31 mouse cellular contexts compared by ENCODE assay signal in the genomic region with DNA sequence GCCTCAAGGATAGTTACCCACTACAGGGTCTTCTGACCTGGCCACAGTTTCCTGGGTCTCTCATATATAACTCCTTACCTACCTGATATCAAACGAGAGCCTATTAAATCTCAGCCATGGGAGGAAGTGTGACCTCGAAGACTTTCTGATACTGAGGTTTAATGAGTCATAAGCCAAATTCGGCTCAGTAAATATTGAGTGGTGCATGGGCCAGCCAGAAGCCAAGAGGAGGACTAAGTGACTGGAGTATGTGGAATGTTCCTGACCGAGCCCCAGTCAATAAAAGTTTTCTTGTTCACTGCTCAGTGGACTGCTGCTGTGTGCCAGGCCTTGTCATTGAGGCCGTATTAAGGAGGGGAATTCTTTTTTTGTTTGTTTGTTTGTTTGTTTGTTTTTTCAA. TPM values are rescaled to one million over a fixed set of nuclear protein-coding genes. Genes with fewer than 3 reads are reported as not detected.
DNase-seq lines count a peak whose midpoint lies in the region; ATAC-seq and TF ChIP-seq lines count a peak whose summit lies in the region.
"Had no signal": no experiment of that assay in that cellular context is flagged by ENCODE, and none has a peak within 500 bp of the region (broad histone marks: within the 10 kb centered on the region; RNA-seq: fewer than 3 reads in every experiment).

No protein-coding gene starts in this region.

- H3K4me1 ChIP-seq in heart, postnatal 0 days (ENCODE audit: control insufficient read depth, insufficient read depth) = 0 out of 2 replicates have a peak, but pooled peaks cover 7% of the 10 kb centered on the region
- no peaks in the 10 kb centered on the region for H3K4me1 ChIP-seq in heart, adult 2 months (ENCODE audit: control insufficient read depth, insufficient read depth, low read length)

- H3K27me3 ChIP-seq in heart, postnatal 0 days (ENCODE audit: control insufficient read depth, insufficient read depth, low read length) = no peaks in the 10 kb centered on the region
- no peaks in the 10 kb centered on the region for H3K27me3 ChIP-seq in heart, adult 2 months (ENCODE audit: control insufficient read depth, insufficient read depth, low read length)
- H3K27me3 ChIP-seq: embryonic facial prominence, embryonic 15.5 days; lung, embryonic 15.5 days had no signal

- TF ChIP-seq CTCF in heart, postnatal 0 days (IDR thresholded peaks at IDR 0.05; ENCODE audit: low read depth) = no peak
- TF ChIP-seq CTCF in heart, adult 2 months (IDR thresholded peaks at IDR 0.05) = no peak

- intact Hi-C loops in heart, adult 2 months (cut with DNase I) = no loop called here

- ATAC-seq in heart, postnatal 0 days (ENCODE audit: insufficient read depth, low read depth) = peak; percentile 72; the same call in 1 of the 2 replicates
- ATAC-seq in granulocyte monocyte progenitor cell, adult 5-6 weeks (replicated peaks; ENCODE audit: poor library complexity, severe bottlenecking) = no peak
- ATAC-seq: hindbrain, embryonic 16.5 days; midbrain, embryonic 16.5 days had no signal

- no peaks in the 10 kb centered on the region for H3K9me3 ChIP-seq in heart, postnatal 0 days (replicated peaks; ENCODE audit: control insufficient read depth, low read length)
- H3K9me3 ChIP-seq: embryonic facial prominence, embryonic 15.5 days; forebrain, embryonic 10.5 days; G1E; lung, embryonic 15.5 days had no signal

- no peak for DNase-seq in heart, postnatal 0 days (ENCODE audit: low spot score)
- no peak for DNase-seq in heart, adult 2 months
- DNase-seq in 3T3-L1 (ENCODE audit: low read depth, low spot score) (peak; percentile 79), NIH3T3 (ENCODE audit: low read depth) (peak; percentile 50)
- DNase-seq in lung, postnatal 36 days = peak; percentile 74
- DNase-seq in left cerebral cortex, adult 8-10 months (ENCODE audit: low spot score in 2 of 2) = no peak
- no peak for DNase-seq in thymus, postnatal 0 days (ENCODE audit: low spot score)
- DNase-seq: adrenal gland, postnatal 10 days; cerebellum, adult 11 months; cerebellum, postnatal 10 days; embryo, embryonic 11 days; heart, adult 11 months; kidney, adult 11 months; layer of hippocampus, postnatal 36 days; left cerebral cortex, postnatal 4 days; right cerebral cortex, postnatal 14 days; thymus, postnatal 14 days had no signal

- H3K79me2 ChIP-seq in heart, adult 2 months (replicated peaks; ENCODE audit: control insufficient read depth, insufficient read depth, low read length) = no peaks in the 10 kb centered on the region

- H3K36me3 ChIP-seq in heart, postnatal 0 days (replicated peaks; ENCODE audit: control insufficient read depth, insufficient read depth, low read length) = no peaks in the 10 kb centered on the region
- H3K36me3 ChIP-seq in heart, adult 2 months (ENCODE audit: control insufficient read depth, insufficient read depth, low read length) = no peaks in the 10 kb centered on the region
- H3K36me3 ChIP-seq: embryonic facial prominence, embryonic 15.5 days; forebrain, embryonic 10.5 days; G1E; lung, embryonic 15.5 days had no signal

- no peak overlapping the region for H3K4me3 ChIP-seq in heart, postnatal 0 days (ENCODE audit: low read depth, low read length)
- H3K4me3 ChIP-seq in heart, adult 2 months = no peak overlapping the region
- H3K4me3 ChIP-seq: embryonic facial prominence, embryonic 15.5 days; forebrain, embryonic 10.5 days; layer of hippocampus, adult 2 months; lung, embryonic 15.5 days had no signal

- no peak overlapping the region for H3K9ac ChIP-seq in heart, postnatal 0 days (replicated peaks; ENCODE audit: low read depth, low read length)
- no peak overlapping the region for H3K9ac ChIP-seq in heart, adult 2 months (ENCODE audit: low read depth, low read length)
- H3K9ac ChIP-seq: embryonic facial prominence, embryonic 15.5 days; lung, embryonic 15.5 days had no signal

- WGBS in heart, postnatal 0 days = 26% methylated on average over 5 of the region's 5 CpGs
- 21% methylated on average over 5 of the region's 5 CpGs for WGBS in heart, adult 2 months

- peak overlapping the region; percentile 11; the same call in 1 of the 2 replicates for H3K27ac ChIP-seq in heart, postnatal 0 days (ENCODE audit: low read depth)
- H3K27ac ChIP-seq in heart, adult 2 months = no peak overlapping the region
- H3K27ac ChIP-seq: embryonic facial prominence, embryonic 15.5 days; kidney, postnatal 0 days; layer of hippocampus, adult 2 months; lung, embryonic 15.5 days had no signal

- no peak for TF ChIP-seq POLR2A in heart, adult 2 months (IDR thresholded peaks at IDR 0.05; ENCODE audit: insufficient read depth, low read depth, low read length)

- TF ChIP-seq EP300 in heart, postnatal 0 days (IDR thresholded peaks at IDR 0.05; ENCODE audit: low read depth) = no peak
- no peak for TF ChIP-seq EP300 in heart, adult 2 months (IDR thresholded peaks at IDR 0.05; ENCODE audit: insufficient read depth, low read depth, low read length)

- no peak overlapping the region for H3K4me2 ChIP-seq in heart, postnatal 0 days (ENCODE audit: low read depth, low read length)
- H3K4me2 ChIP-seq: embryonic facial prominence, embryonic 15.5 days; lung, embryonic 15.5 days had no signal

RNA-seq across cellular contexts. Expression of a gene that starts 9.6 kb away (rescaled TPM):
- 1.9 and 2.4 TPM in 2 replicates for total RNA-seq in heart, postnatal 0 days (2014; rRNA removed; ENCODE audit: low replicate concordance)
- 0.77 and 1.0 TPM in 2 replicates for polyA plus RNA-seq in heart, postnatal 0 days (2015; fragmentation: Nextera tagmentation; extraction: Ambion mirVana)
- total RNA-seq in heart, adult 2 months (2021) = 1 to 10 TPM; 1.8 to 3.2 TPM
- 2.0 and 2.8 TPM in 2 replicates for polyA plus RNA-seq in heart, adult 2 months (2012; rRNA removed)
- under 1 TPM; 0.27 to 0.37 (median 0.32) TPM for total RNA-seq in left cerebral cortex, adult 8-10 months (2022)
- 0.24 and 0.29 TPM in 2 replicates for polyA plus RNA-seq in thymus, postnatal 0 days (2015; fragmentation: Nextera tagmentation; extraction: Ambion mirVana)
- total RNA-seq in granulocyte monocyte progenitor cell, adult 5-6 weeks (2014; fragmentation: Nextera tagmentation) = not detected in 2 replicates
- total RNA-seq in granulocyte monocyte progenitor cell, adult 5-6 weeks (2017) = 0.17 and 0.52 TPM in 2 replicates
- polyA plus RNA-seq: G1E had no signal

RNA-seq across cellular contexts. Expression of a gene that starts 51.5 kb away (rescaled TPM):
- not detected in 2 replicates for total RNA-seq in heart, postnatal 0 days (2014; rRNA removed; ENCODE audit: low replicate concordance)
- not detected in 2 replicates for polyA plus RNA-seq in heart, postnatal 0 days (2015; fragmentation: Nextera tagmentation; extraction: Ambion mirVana)
- under 1 TPM; 0.30 to 0.42 TPM for total RNA-seq in heart, adult 2 months (2021)
- polyA plus RNA-seq in heart, adult 2 months (2012; rRNA removed) = 0.15 and 0.23 TPM in 2 replicates
- total RNA-seq in left cerebral cortex, adult 8-10 months (2022) = under 1 TPM in 1 of 4 experiments, not detected in 3; 0.14 TPM
- polyA plus RNA-seq in thymus, postnatal 0 days (2015; fragmentation: Nextera tagmentation; extraction: Ambion mirVana) = not detected in 2 replicates
- not detected in 2 replicates for total RNA-seq in granulocyte monocyte progenitor cell, adult 5-6 weeks (2014; fragmentation: Nextera tagmentation)
- not detected in 2 replicates for total RNA-seq in granulocyte monocyte progenitor cell, adult 5-6 weeks (2017)
- total RNA-seq: gastrocnemius, adult 18-20 months; hematopoietic stem cell, adult 5-6 weeks; layer of hippocampus, postnatal 36 days; megakaryocyte-erythroid progenitor cell, adult 5-6 weeks; neutrophil, adult 5-6 weeks had no signal
- polyA plus RNA-seq: forebrain, embryonic 10.5 days; G1E; heart, embryonic 14.5 days; hindbrain, embryonic 16.5 days; midbrain, embryonic 16.5 days had no signal

Comparison
In these comparisons a context has a peak if more than half of its experiments do, and no peak if none do; other contexts are left out.
1. DNase-seq: peak in 3T3-L1 (single experiment), NIH3T3 (single experiment) and lung, postnatal 36 days (single experiment); none in heart, postnatal 0 days (single experiment), heart, adult 2 months (0 of 2), left cerebral cortex, adult 8-10 months (0 of 2) and thymus, postnatal 0 days (single experiment).